Mouse (Mus musculus): Measurements from ENCODE around the gene Agbl3.

GRCm38 (mm10) chr6:34906125-34906524 is 125.9 kb downstream of the Agbl3 start:
- TF ChIP-seq POLR2A (IDR thresholded peaks at IDR 0.05; ENCODE audit: low read depth, low read length) (no peak), CTCF (IDR thresholded peaks at IDR 0.05; ENCODE audit: borderline replicate concordance, insufficient read depth, low read length) (no peak)
